11 mouse cellular contexts compared by ENCODE assay signal in genomic region chr7:29480590-29481344, GRCm38 (mm10). TPM values are rescaled to one million over a fixed set of nuclear protein-coding genes. Genes with fewer than 3 reads are reported as not detected.
DNase-seq lines count a peak whose midpoint lies in the region; ATAC-seq and TF ChIP-seq lines count a peak whose summit lies in the region.
"Had no signal": no experiment of that assay in that cellular context is flagged by ENCODE, and none has a peak within 500 bp of the region (broad histone marks: within the 10 kb centered on the region; RNA-seq: fewer than 3 reads in every experiment).

No protein-coding gene starts in this region.

- H3K9me3 ChIP-seq in ES-E14 (ENCODE audit: control insufficient read depth, insufficient read depth, low read depth, low read length), result no peaks in the 10 kb centered on the region
- no peaks in the 10 kb centered on the region for H3K9me3 ChIP-seq in forebrain, embryonic 16.5 days (ENCODE audit: control insufficient read depth, low read length)
- 0 out of 2 replicates have a peak, but pooled peaks cover 4% of the 10 kb centered on the region for H3K9me3 ChIP-seq in limb, embryonic 14.5 days (ENCODE audit: control insufficient read depth, low read length)

- TF ChIP-seq POLR2A in limb, embryonic 14.5 days (IDR thresholded peaks at IDR 0.05; ENCODE audit: borderline replicate concordance, extremely low read depth, insufficient read depth, insufficient read length), result no peak

- no peaks in the 10 kb centered on the region for H3K27me3 ChIP-seq in forebrain, embryonic 16.5 days (replicated peaks; ENCODE audit: control insufficient read depth, insufficient read depth, low read length)
- no peaks in the 10 kb centered on the region for H3K27me3 ChIP-seq in limb, embryonic 14.5 days (ENCODE audit: control insufficient read depth, insufficient read depth, low read length)

- DNase-seq in ES-E14 (ENCODE audit: low read depth, low spot score), result no peak
- peak; percentile 66 for DNase-seq in cerebellum, adult 8-10 months
- peak; percentile 28 for DNase-seq in limb, embryonic 14.5 days (ENCODE audit: low spot score)
- no peak for DNase-seq in gastrocnemius, adult 8-10 months (ENCODE audit: low spot score in 2 of 2)
- no peak for DNase-seq in urinary bladder, postnatal 14 days (ENCODE audit: low spot score)
- no peak for DNase-seq in frontal cortex, postnatal 10 days (ENCODE audit: low spot score in 2 of 2)
- no peak for DNase-seq in liver
- DNase-seq: gastrocnemius, postnatal 10 days; kidney, adult 9 months; lung, postnatal 14 days had no signal

- H3K27ac ChIP-seq in ES-E14 (ENCODE audit: insufficient read depth, low read depth, low read length, poor library complexity, severe bottlenecking), result no peak overlapping the region; the same call in 1 of the 2 replicates
- no peak overlapping the region; the same call in 1 of the 2 replicates for H3K27ac ChIP-seq in forebrain, embryonic 16.5 days (ENCODE audit: low read length)
- peak overlapping the region; percentile 62 for H3K27ac ChIP-seq in limb, embryonic 14.5 days (replicated peaks; ENCODE audit: low read depth, low read length)

- in situ Hi-C loops in ES-E14 (cut with MboI; ENCODE audit: low sequenced_read_pairs in 2 of 2, unreplicated experiment in 2 of 2), result no loop called here

- H3K4me3 ChIP-seq in ES-E14 (ENCODE audit: insufficient read depth in 1 of 2, low read depth in 1 of 2, low read length in 2 of 2, poor library complexity in 1 of 2, severe bottlenecking in 1 of 2), result peak overlapping the region; percentile 30 to 34; a peak in 2 of 4 replicates
- no peak overlapping the region for H3K4me3 ChIP-seq in forebrain, embryonic 16.5 days (replicated peaks; ENCODE audit: low read length)
- 0 out of 2 replicates have a peak overlapping the region, but pooled peaks have one; percentile 13 for H3K4me3 ChIP-seq in limb, embryonic 14.5 days (replicated peaks; ENCODE audit: low read length)

- H3K9ac ChIP-seq in ES-E14 (ENCODE audit: insufficient read depth, low read depth, low read length, poor library complexity, severe bottlenecking), result peak overlapping the region; percentile 46; the same call in 1 of the 2 replicates
- no peak overlapping the region for H3K9ac ChIP-seq in forebrain, embryonic 16.5 days (replicated peaks; ENCODE audit: low read depth, low read length)
- peak overlapping the region; percentile 34 for H3K9ac ChIP-seq in limb, embryonic 14.5 days (ENCODE audit: low read depth, low read length, severe bottlenecking)

- WGBS in forebrain, embryonic 16.5 days, result 60% methylated on average over 16 of the region's 16 CpGs
- WGBS in limb, embryonic 14.5 days, result 31% methylated on average over 16 of the region's 16 CpGs

- peaks cover 2% of the 10 kb centered on the region; the same call in 1 of the 2 replicates for H3K36me3 ChIP-seq in ES-E14 (ENCODE audit: control insufficient read depth, insufficient read depth, low read length, poor library complexity, severe bottlenecking)
- H3K36me3 ChIP-seq in forebrain, embryonic 16.5 days (ENCODE audit: control insufficient read depth, insufficient read depth), result no peaks in the 10 kb centered on the region
- H3K36me3 ChIP-seq in limb, embryonic 14.5 days (ENCODE audit: control insufficient read depth, insufficient read depth, low read length), result no peaks in the 10 kb centered on the region

- peak overlapping the region; percentile 18 for H3K4me2 ChIP-seq in forebrain, embryonic 16.5 days (ENCODE audit: low read length)
- H3K4me2 ChIP-seq in limb, embryonic 14.5 days (replicated peaks; ENCODE audit: low read depth, low read length, severe bottlenecking), result peak overlapping the region; percentile 35

- H3K4me1 ChIP-seq in ES-E14 (ENCODE audit: control insufficient read depth in 2 of 2, insufficient read depth in 2 of 2, low read length in 2 of 2, poor library complexity in 1 of 2), result peaks cover 5 to 38% of the 10 kb centered on the region in 2 experiments; a peak in 3 of 4 replicates
- H3K4me1 ChIP-seq in forebrain, embryonic 16.5 days (replicated peaks; ENCODE audit: control insufficient read depth, insufficient read depth, low read length), result peaks cover 24% of the 10 kb centered on the region
- peaks cover 43% of the 10 kb centered on the region for H3K4me1 ChIP-seq in limb, embryonic 14.5 days (ENCODE audit: control insufficient read depth, insufficient read depth, low read length)

- ATAC-seq in forebrain, embryonic 16.5 days, result no peak
- ATAC-seq in limb, embryonic 14.5 days (ENCODE audit: low FRiP score, low read depth), result peak; percentile 47

TF ChIP-seq in ES-E14, 5 proteins besides CTCF, POLR2A, EP300 and RAD21:
- no peak for TF ChIP-seq ZC3H11A (IDR thresholded peaks at IDR 0.05; ENCODE audit: borderline replicate concordance, low read depth, low read length)

RNA-seq across cellular contexts. Expression of gene Sipa1l3, which starts 37.7 kb away (rescaled TPM):
- total RNA-seq in ES-E14 (2012; rRNA removed), result 27.5 and 33.2 TPM in 2 replicates
- polyA plus RNA-seq in forebrain, embryonic 16.5 days (2015; fragmentation: Nextera tagmentation; extraction: Ambion mirVana), result 13.9 and 16.1 TPM in 2 replicates
- 39.0 and 46.1 TPM in 2 replicates for polyA plus RNA-seq in limb, embryonic 14.5 days (2012; rRNA removed)
- polyA plus RNA-seq in limb, embryonic 14.5 days (2014; fragmentation: Nextera tagmentation; extraction: Ambion mirVana), result 16.2 TPM in 2 replicates
- total RNA-seq in gastrocnemius, adult 8-10 months (2022), result 1 to 10 TPM; 5.3 to 7.0 (median 6.2) TPM

Comparison
In these comparisons a context has a peak if more than half of its experiments do, and no peak if none do; other contexts are left out.
1. DNase-seq: peak in cerebellum, adult 8-10 months (single experiment) and limb, embryonic 14.5 days (single experiment); none in ES-E14 (single experiment), gastrocnemius, adult 8-10 months (0 of 2), urinary bladder, postnatal 14 days (single experiment), frontal cortex, postnatal 10 days (0 of 2) and liver (single experiment).